In the genomic region with DNA sequence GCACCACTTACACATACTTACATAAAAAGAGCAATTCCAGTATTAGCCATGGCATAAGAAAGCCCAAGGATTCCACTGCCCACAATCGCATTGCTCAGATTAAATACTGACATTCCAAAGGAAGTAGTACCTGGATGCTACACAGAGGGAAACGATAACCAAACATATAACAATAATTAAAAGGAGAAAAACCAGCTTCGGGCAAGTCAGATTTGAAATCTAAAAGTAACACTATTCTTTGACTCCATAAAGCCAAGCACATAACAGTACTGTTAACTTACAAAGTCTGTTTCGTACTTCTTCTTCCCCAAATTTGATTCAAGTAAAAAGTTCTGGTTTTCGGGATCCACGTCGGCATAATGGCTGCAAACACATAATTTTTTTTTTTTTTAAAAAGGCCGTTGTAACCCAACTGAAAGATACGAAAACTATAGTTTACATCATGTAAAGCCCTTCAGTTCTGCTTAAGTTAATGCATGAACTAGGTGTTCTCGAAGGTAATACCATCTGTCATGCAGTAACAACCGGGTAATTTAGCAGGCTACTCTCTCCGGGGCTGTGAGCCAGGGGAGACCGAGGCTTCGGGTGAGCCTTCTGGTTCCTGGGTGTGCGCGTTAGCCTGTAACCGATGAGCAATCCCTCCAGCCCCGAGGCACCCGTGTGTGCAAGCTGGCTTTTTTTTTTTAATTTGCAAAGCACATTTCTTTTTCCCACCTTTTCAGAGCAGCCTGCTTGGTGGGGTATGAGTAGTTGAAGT, we compare ENCODE assay signal across 7 mouse cellular contexts. TPM values are rescaled to one million over a fixed set of nuclear protein-coding genes. Genes with fewer than 3 reads are reported as not detected.
DNase-seq lines count a peak whose midpoint lies in the region; ATAC-seq and TF ChIP-seq lines count a peak whose summit lies in the region.

No protein-coding gene starts in this region.

- H3K9me3 ChIP-seq in neural tube, embryonic 11.5 days (ENCODE audit: control insufficient read depth, low read length), result no peaks in the 10 kb centered on the region
- no peaks in the 10 kb centered on the region for H3K9me3 ChIP-seq in heart, embryonic 15.5 days (replicated peaks)
- no peaks in the 10 kb centered on the region for H3K9me3 ChIP-seq in liver, embryonic 14.5 days (ENCODE audit: control insufficient read depth, low read length)

- peak; percentile 6 for DNase-seq in neural tube, embryonic 11.5 days (ENCODE audit: low spot score)
- no peak for DNase-seq in neural tube, embryonic 10.5 days (ENCODE audit: extremely low spot score, low spot score)
- peak; percentile 69 to 75 for DNase-seq in cerebellum, postnatal 14 days
- no peak for DNase-seq in liver, embryonic 14.5 days (ENCODE audit: low read depth in 3 of 3, low spot score in 3 of 3)
- DNase-seq in testis, postnatal 10 days (ENCODE audit: low spot score), result peak; percentile 13
- DNase-seq in right cerebral cortex, postnatal 36 days (ENCODE audit: low spot score in 2 of 2), result no peak

- no peaks in the 10 kb centered on the region for H3K27me3 ChIP-seq in neural tube, embryonic 11.5 days (ENCODE audit: control insufficient read depth, insufficient read depth, low read length)
- H3K27me3 ChIP-seq in heart, embryonic 15.5 days, result no peaks in the 10 kb centered on the region
- no peaks in the 10 kb centered on the region; the same call in 1 of the 2 replicates for H3K27me3 ChIP-seq in liver, embryonic 14.5 days (ENCODE audit: control insufficient read depth, insufficient read depth, low read length)

- H3K9ac ChIP-seq in neural tube, embryonic 11.5 days (ENCODE audit: low read length), result peak overlapping the region; percentile 100
- peak overlapping the region; percentile 100 for H3K9ac ChIP-seq in heart, embryonic 15.5 days
- H3K9ac ChIP-seq in liver, embryonic 14.5 days (replicated peaks), result peak overlapping the region; percentile 99

- peak; percentile 10; the same call in 1 of the 2 replicates for ATAC-seq in neural tube, embryonic 11.5 days (ENCODE audit: insufficient read depth, low FRiP score, low TSS enrichment)
- ATAC-seq in heart, embryonic 15.5 days (replicated peaks; ENCODE audit: insufficient number of reproducible peaks, insufficient read depth, low FRiP score, low read depth), result no peak
- ATAC-seq in liver, embryonic 14.5 days (ENCODE audit: insufficient read depth), result peak; percentile 22; the same call in 1 of the 2 replicates

- WGBS in neural tube, embryonic 11.5 days, result 25% methylated on average over 19 of the region's 19 CpGs
- WGBS in heart, embryonic 15.5 days, result 9% methylated on average over 19 of the region's 19 CpGs
- WGBS in liver, embryonic 14.5 days (ENCODE audit: insufficient replicate concordance), result 16% methylated on average over 19 of the region's 19 CpGs

- H3K4me2 ChIP-seq in neural tube, embryonic 11.5 days (ENCODE audit: low read depth), result peak overlapping the region; percentile 78
- peak overlapping the region; percentile 70 for H3K4me2 ChIP-seq in heart, embryonic 15.5 days
- peak overlapping the region; percentile 98 for H3K4me2 ChIP-seq in liver, embryonic 14.5 days (ENCODE audit: low read depth)

- no peak for TF ChIP-seq CTCF in liver, embryonic 14.5 days (IDR thresholded peaks at IDR 0.05; ENCODE audit: low read depth)

- no peak for TF ChIP-seq EP300 in liver, embryonic 14.5 days (IDR thresholded peaks at IDR 0.05; ENCODE audit: low read depth)

- peaks cover 16% of the 10 kb centered on the region for H3K36me3 ChIP-seq in neural tube, embryonic 11.5 days (ENCODE audit: control insufficient read depth, insufficient read depth, low read length)
- peaks cover 30% of the 10 kb centered on the region for H3K36me3 ChIP-seq in heart, embryonic 15.5 days
- H3K36me3 ChIP-seq in liver, embryonic 14.5 days (replicated peaks; ENCODE audit: control insufficient read depth, insufficient read depth, low read depth), result peaks cover 53% of the 10 kb centered on the region

- H3K4me1 ChIP-seq in neural tube, embryonic 11.5 days (ENCODE audit: control insufficient read depth, insufficient read depth, low read length), result peaks cover 13% of the 10 kb centered on the region
- peaks cover 45% of the 10 kb centered on the region for H3K4me1 ChIP-seq in heart, embryonic 15.5 days (replicated peaks)
- peaks cover 10 to 19% of the 10 kb centered on the region in 2 experiments for H3K4me1 ChIP-seq in liver, embryonic 14.5 days (replicated peaks; ENCODE audit: control insufficient read depth in 2 of 2, insufficient read depth in 2 of 2, low read length in 1 of 2)

- peak overlapping the region; percentile 99 for H3K27ac ChIP-seq in neural tube, embryonic 11.5 days (ENCODE audit: low read depth, low read length)
- peak overlapping the region; percentile 100 for H3K27ac ChIP-seq in heart, embryonic 15.5 days
- peak overlapping the region; percentile 92 for H3K27ac ChIP-seq in liver, embryonic 14.5 days

- H3K4me3 ChIP-seq in neural tube, embryonic 11.5 days (ENCODE audit: low read depth, low read length), result peak overlapping the region; percentile 94
- peak overlapping the region; percentile 98 for H3K4me3 ChIP-seq in heart, embryonic 15.5 days
- peak overlapping the region; percentile 80 to 97 for H3K4me3 ChIP-seq in liver, embryonic 14.5 days (ENCODE audit: insufficient read depth in 1 of 2, low read depth in 2 of 2, low read length in 2 of 2)

RNA-seq across cellular contexts. Expression of a gene that starts 1.5 kb away (rescaled TPM):
- 217 and 219 TPM in 2 replicates for polyA plus RNA-seq in neural tube, embryonic 11.5 days (2014; fragmentation: Nextera tagmentation; extraction: Ambion mirVana)
- polyA plus RNA-seq in heart, embryonic 15.5 days (2015; fragmentation: Nextera tagmentation; extraction: Ambion mirVana), result 158 and 170 TPM in 2 replicates
- polyA plus RNA-seq in liver, embryonic 14.5 days (2012; rRNA removed), result 16.9 and 19.9 TPM in 2 replicates
- polyA plus RNA-seq in liver, embryonic 14.5 days (2014; fragmentation: Nextera tagmentation; extraction: Ambion mirVana), result 28.8 and 32.8 TPM in 2 replicates

RNA-seq across cellular contexts. Expression of a gene that starts 55.4 kb away (rescaled TPM):
- polyA plus RNA-seq in neural tube, embryonic 11.5 days (2014; fragmentation: Nextera tagmentation; extraction: Ambion mirVana), result 122 and 124 TPM in 2 replicates
- polyA plus RNA-seq in heart, embryonic 15.5 days (2015; fragmentation: Nextera tagmentation; extraction: Ambion mirVana), result 66.1 and 67.8 TPM in 2 replicates
- 5.7 and 9.3 TPM in 2 replicates for polyA plus RNA-seq in liver, embryonic 14.5 days (2012; rRNA removed)
- 15.1 and 15.5 TPM in 2 replicates for polyA plus RNA-seq in liver, embryonic 14.5 days (2014; fragmentation: Nextera tagmentation; extraction: Ambion mirVana)

Comparison
In these comparisons a context has a peak if more than half of its experiments do, and no peak if none do; other contexts are left out.
1. DNase-seq: peak in neural tube, embryonic 11.5 days (single experiment), cerebellum, postnatal 14 days (2 of 2) and testis, postnatal 10 days (single experiment); none in neural tube, embryonic 10.5 days (single experiment), liver, embryonic 14.5 days (0 of 3) and right cerebral cortex, postnatal 36 days (0 of 2).
2. Peak in every context shown above with its lines, with median percentiles within 50 percentile points of each other: H3K27ac ChIP-seq, H3K4me2 ChIP-seq, H3K4me3 ChIP-seq and H3K9ac ChIP-seq.